Mouse (Mus musculus): ENCODE results near the gene Gja8. TPM values are rescaled to one million over a fixed set of nuclear protein-coding genes. Genes with fewer than 3 reads are reported as not detected.

The Gja8 gene
- polyA plus RNA-seq (2015; fragmentation: Nextera tagmentation; extraction: Ambion mirVana) = 0.04 TPM in 2 replicates

GRCm38 (mm10) chr3:96925920-96926319, at the start of gene Gja8:
TSS of gene Gja8 (minus strand) at chr3:96926020.
- 64% methylated on average over 6 of the region's 6 CpGs for WGBS
- H3K4me1 ChIP-seq (replicated peaks) = peaks cover 4% of the 10 kb centered on the region; the same call in 1 of the 2 replicates

DNA sequence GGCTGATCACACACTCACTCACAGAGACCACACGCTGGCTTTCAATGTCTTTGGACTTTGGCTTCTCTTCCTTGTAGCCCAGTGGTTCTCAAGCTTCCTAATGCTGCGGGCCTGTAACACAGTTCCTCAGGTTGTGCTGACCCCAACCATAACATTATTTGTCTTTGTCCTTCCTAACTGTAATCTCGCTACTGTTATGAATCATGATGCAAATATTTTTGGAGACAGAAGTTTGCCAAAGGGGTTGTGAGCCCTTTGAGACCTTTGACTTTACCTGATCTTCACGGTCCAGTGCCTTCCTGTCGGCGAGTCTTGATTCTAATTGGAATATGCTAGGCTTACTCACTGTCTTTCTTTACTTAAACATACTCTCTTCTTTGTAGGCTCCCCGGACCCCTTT, 48.6 kb upstream of the Gja8 start:
- H3K4me1 ChIP-seq (replicated peaks) = peaks cover 10% of the 10 kb centered on the region
- H3K36me3 ChIP-seq = no peaks in the 10 kb centered on the region
- H3K9ac ChIP-seq = no peak overlapping the region
- H3K27me3 ChIP-seq = no peaks in the 10 kb centered on the region
- no peak overlapping the region for H3K27ac ChIP-seq
- ATAC-seq (ENCODE audit: low FRiP score) = no peak
- no peak overlapping the region for H3K4me3 ChIP-seq
- H3K4me2 ChIP-seq = no peak overlapping the region
- WGBS = 91% methylated on average over 7 of the region's 7 CpGs
- H3K9me3 ChIP-seq = no peaks in the 10 kb centered on the region

More at GRCm38 (mm10) chr3:96925920-96926319, at the start of gene Gja8:
- Histone ChIP-seq H3K36me3 (no peaks in the 10 kb centered on the region), H3K4me3 (no peak within 1 kb of the TSS), H3K9me3 (no peaks in the 10 kb centered on the region), H3K9ac (no peak within 1 kb of the TSS), H3K4me2 (no peak within 1 kb of the TSS), H3K27ac (no peak within 1 kb of the TSS), H3K27me3 (peaks cover 3% of the 10 kb centered on the region; the same call in 1 of the 2 replicates)
- ATAC-seq (ENCODE audit: low FRiP score) = no peak

DNA sequence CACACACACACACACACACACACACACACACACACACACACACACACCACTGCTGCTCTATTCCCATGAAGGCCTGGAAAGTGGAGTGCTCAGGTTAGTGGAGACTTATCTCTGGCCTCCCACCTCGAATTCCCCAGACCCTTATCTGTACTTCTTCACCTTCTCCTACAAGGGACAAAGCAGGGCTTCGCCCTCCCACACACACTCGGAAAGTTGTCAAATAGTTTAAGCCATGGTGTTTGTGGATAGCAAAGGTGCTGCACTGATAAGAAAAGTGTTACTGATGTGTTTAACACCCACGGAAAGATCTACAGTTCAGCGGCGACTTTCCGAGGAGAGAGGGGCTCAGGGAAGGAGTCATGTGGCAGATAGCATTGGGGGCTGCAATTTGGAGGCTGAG, 45.2 kb upstream of the Gja8 start:
- no peak overlapping the region for H3K27ac ChIP-seq
- 73% methylated on average over 7 of the region's 7 CpGs for WGBS
- ATAC-seq (ENCODE audit: low FRiP score) = no peak

DNA sequence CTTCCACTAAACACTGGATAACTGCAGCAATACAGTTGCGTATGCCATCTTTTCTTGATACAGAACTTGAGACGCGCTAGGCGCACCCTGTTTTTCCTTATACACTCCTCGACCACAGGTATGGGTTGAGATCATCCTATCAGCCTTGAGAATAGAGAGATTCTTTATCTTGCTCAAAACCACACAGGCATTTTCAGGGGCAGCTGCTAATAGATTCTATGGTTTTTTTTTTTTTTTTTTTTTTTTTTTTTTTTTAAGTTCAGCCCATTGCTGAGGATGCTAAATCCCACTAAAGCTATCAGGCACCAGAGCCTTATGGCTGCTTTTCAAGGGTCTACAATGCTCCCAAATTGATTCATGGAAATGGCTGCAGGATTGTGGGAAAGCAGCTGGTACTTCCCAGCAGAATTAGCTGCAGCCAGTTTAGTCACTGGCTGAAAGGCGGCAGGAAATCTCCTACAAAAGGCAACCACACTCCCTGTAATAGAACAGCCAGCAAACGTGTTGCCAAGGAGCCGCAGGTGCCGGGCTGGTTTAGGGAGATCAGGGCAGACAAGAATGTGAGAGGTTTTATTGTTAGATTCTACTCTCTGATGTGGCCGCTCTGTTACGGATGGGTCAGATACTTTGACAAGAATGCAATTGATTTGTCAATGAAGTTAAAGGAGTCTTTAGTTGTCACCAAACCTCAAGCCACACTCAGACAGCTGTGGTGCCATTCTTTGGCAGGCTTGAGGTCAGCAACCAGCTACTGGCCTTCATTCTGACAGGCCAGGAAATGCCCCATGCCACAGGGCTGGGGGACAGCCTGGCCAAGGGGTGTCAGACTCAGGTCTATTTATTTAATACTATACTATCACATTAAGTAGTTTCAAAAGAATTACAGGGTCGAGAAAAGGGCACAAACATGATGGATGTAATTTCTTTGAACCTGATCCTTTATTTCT, 37.5 kb upstream of the Gja8 start:
- 54% methylated on average over 12 of the region's 12 CpGs for WGBS
- H3K27me3 ChIP-seq = no peaks in the 10 kb centered on the region
- H3K4me1 ChIP-seq (replicated peaks) = 0 out of 2 replicates have a peak, but pooled peaks cover 4% of the 10 kb centered on the region
- 0 out of 2 replicates have a peak, but pooled peaks have one; percentile 28 for ATAC-seq (ENCODE audit: low FRiP score)
- H3K4me2 ChIP-seq = no peak overlapping the region
- H3K9me3 ChIP-seq = no peaks in the 10 kb centered on the region
- H3K27ac ChIP-seq = no peak overlapping the region
- no peak overlapping the region for H3K4me3 ChIP-seq
- no peaks in the 10 kb centered on the region for H3K36me3 ChIP-seq
- H3K9ac ChIP-seq = no peak overlapping the region

More for the DNA sequence above, 45.2 kb upstream of the Gja8 start:
- Histone ChIP-seq H3K4me2 (no peak overlapping the region), H3K4me1 (replicated peaks) (no peaks in the 10 kb centered on the region), H3K36me3 (no peaks in the 10 kb centered on the region), H3K9ac (no peak overlapping the region), H3K4me3 (no peak overlapping the region), H3K9me3 (no peaks in the 10 kb centered on the region), H3K27me3 (no peaks in the 10 kb centered on the region)

DNA sequence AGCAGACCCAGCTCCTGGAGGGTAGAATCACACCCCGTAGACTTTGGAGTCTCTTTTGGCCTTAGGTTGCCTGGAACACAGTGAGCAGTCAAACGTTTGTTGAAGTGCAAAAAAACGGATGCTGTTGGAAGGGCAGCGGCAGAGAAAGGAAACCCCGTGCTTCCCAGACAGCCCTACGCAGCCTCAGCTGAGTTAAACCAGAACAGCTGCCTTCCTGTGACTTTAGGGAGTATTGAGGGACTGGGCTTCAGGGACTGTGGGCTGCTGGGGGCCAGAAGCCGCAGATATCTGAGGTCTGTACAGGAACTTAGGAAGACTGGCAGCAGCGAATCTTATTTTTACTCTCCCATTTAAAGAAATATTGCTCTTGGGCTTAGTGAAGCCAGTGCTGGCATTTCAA, 34.8 kb upstream of the Gja8 start:
- H3K4me2 ChIP-seq = no peak overlapping the region
- no peak for ATAC-seq (ENCODE audit: low FRiP score)
- 0 out of 2 replicates have a peak, but pooled peaks cover 4% of the 10 kb centered on the region for H3K4me1 ChIP-seq (replicated peaks)
- no peak overlapping the region for H3K9ac ChIP-seq
- 58% methylated on average over 8 of the region's 8 CpGs for WGBS
- no peak overlapping the region for H3K27ac ChIP-seq
- no peaks in the 10 kb centered on the region for H3K36me3 ChIP-seq
- H3K4me3 ChIP-seq = no peak overlapping the region
- no peaks in the 10 kb centered on the region for H3K27me3 ChIP-seq
- no peaks in the 10 kb centered on the region for H3K9me3 ChIP-seq

DNA sequence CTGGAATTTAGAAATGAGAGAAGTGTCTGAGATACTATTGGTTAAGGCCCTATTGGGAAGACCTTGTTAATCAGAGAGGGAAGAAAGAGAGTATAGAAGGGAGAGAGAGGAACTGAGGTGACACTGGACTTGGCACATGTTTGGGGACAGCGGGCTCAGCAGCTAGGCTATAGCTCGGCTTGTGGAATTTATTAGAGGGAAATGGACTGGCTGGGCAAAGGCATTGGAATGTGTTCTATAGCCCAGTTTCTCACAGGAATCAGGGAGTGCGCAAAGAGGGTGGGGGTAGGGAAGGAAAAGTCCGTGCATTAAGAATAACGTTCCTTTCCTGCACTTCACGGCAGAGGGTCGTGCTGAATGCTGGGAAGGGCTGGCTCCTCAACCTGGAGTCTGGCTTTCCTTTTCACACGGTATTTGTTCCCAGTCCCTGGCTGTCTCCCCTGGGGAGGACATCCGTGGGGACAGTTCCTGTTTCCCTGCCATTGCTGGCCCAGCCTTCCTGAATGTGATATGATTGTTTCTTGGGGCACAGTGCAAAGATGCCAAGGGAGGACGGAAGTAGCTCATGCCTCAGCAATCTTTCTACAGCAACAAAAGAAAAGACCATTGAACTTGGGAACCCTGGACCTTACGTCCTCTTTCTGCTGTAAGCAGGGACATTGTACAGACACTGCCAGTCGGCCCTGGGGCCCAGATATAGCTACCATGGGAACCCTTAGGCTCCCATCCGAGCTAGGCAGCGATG, 27.8 kb upstream of the Gja8 start:
- H3K4me2 ChIP-seq = no peak overlapping the region
- 58% methylated on average over 14 of the region's 14 CpGs for WGBS

DNA sequence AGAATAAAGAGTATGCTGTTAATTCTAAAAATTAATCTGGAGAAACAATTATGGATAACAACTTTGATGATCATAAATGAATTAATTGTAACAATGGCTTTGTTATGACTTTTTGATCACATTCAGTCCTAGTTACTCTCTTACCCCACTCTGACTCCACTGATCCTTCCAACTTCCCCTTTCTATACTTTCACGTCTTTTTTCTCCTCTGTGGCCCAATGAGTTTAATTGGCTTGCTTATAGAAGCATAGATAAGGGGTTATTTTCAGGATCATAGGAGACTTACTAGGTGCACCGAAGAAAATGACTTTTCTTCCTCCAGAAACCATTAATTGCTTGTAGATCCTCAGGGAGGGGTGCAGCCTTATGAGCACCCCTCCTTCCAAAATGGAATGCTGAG, 16.9 kb upstream of the Gja8 start:
- H3K36me3 ChIP-seq = no peaks in the 10 kb centered on the region
- H3K4me1 ChIP-seq (replicated peaks) = peaks cover 12% of the 10 kb centered on the region
- no peak overlapping the region for H3K4me3 ChIP-seq
- no peak for ATAC-seq (ENCODE audit: low FRiP score)
- H3K27me3 ChIP-seq = no peaks in the 10 kb centered on the region
- no peak overlapping the region for H3K27ac ChIP-seq
- H3K9me3 ChIP-seq = peaks cover 7% of the 10 kb centered on the region
- WGBS = 94% methylated on average over 2 of the region's 2 CpGs
- H3K4me2 ChIP-seq = no peak overlapping the region
- no peak overlapping the region for H3K9ac ChIP-seq

More for the DNA sequence above, 27.8 kb upstream of the Gja8 start:
- Histone ChIP-seq H3K4me3 (no peak overlapping the region), H3K9me3 (no peaks in the 10 kb centered on the region), H3K27ac (no peak overlapping the region), H3K36me3 (no peaks in the 10 kb centered on the region), H3K4me1 (replicated peaks) (no peaks in the 10 kb centered on the region), H3K27me3 (no peaks in the 10 kb centered on the region), H3K9ac (no peak overlapping the region)
- ATAC-seq (ENCODE audit: low FRiP score) = no peak

GRCm38 (mm10) chr3:96938738-96939137, 12.9 kb upstream of the Gja8 start:
- peaks cover 7% of the 10 kb centered on the region for H3K9me3 ChIP-seq
- H3K27me3 ChIP-seq = peaks cover 19% of the 10 kb centered on the region
- H3K4me2 ChIP-seq = peak overlapping the region; percentile 44
- peak; percentile 68 for ATAC-seq (ENCODE audit: low FRiP score)
- H3K36me3 ChIP-seq = no peaks in the 10 kb centered on the region
- H3K27ac ChIP-seq = peak overlapping the region; percentile 3; the same call in 1 of the 2 replicates
- peak overlapping the region; percentile 23 for H3K4me3 ChIP-seq
- WGBS = 7% methylated on average over 11 of the region's 11 CpGs
- H3K4me1 ChIP-seq (replicated peaks) = peaks cover 21% of the 10 kb centered on the region
- H3K9ac ChIP-seq = peak overlapping the region; percentile 5; the same call in 1 of the 2 replicates

DNA sequence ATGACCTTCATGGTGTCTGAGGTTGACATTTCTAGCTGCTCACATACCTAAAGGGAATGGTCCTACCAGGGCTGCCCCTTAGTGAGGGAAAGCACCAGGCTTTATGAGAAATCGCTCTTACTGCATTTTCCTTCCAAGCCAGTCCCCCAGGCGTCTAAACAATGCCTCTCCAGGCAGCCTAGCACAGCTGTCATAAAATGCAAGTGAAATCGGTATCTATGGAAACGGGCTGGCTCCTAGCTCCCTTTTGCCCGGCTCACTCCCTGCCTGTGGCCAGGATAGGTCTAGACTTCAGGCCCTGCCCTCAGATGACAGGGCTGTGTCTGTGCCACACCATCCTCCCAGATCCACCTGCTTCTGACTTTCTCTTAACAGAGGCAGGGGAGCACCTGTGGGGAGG, 11.8 kb upstream of the Gja8 start:
- Histone ChIP-seq H3K27ac (peak overlapping the region; percentile 35; the same call in 1 of the 2 replicates), H3K4me3 (no peak overlapping the region), H3K9me3 (no peaks in the 10 kb centered on the region), H3K36me3 (no peaks in the 10 kb centered on the region), H3K4me1 (replicated peaks) (peaks cover 21% of the 10 kb centered on the region), H3K27me3 (peaks cover 19% of the 10 kb centered on the region), H3K9ac (no peak overlapping the region), H3K4me2 (no peak overlapping the region)
- WGBS = 13% methylated on average over 5 of the region's 5 CpGs
- ATAC-seq (ENCODE audit: low FRiP score) = peak; percentile 82

GRCm38 (mm10) chr3:96936241-96936640, 10.4 kb upstream of the Gja8 start:
- Histone ChIP-seq H3K9me3 (no peaks in the 10 kb centered on the region), H3K4me2 (no peak overlapping the region), H3K27ac (no peak overlapping the region), H3K4me1 (replicated peaks) (peaks cover 24% of the 10 kb centered on the region), H3K4me3 (no peak overlapping the region), H3K27me3 (peaks cover 22% of the 10 kb centered on the region), H3K36me3 (no peaks in the 10 kb centered on the region), H3K9ac (no peak overlapping the region)
- no peak for ATAC-seq (ENCODE audit: low FRiP score)
- 9% methylated on average over 6 of the region's 6 CpGs for WGBS

- 0 out of 2 replicates have a peak overlapping the region, but pooled peaks have one; percentile 3 for H3K9ac ChIP-seq
- no peak overlapping the region for H3K27ac ChIP-seq
- no peaks in the 10 kb centered on the region for H3K36me3 ChIP-seq
- no peak overlapping the region for H3K4me3 ChIP-seq
- H3K4me2 ChIP-seq = peak overlapping the region; percentile 25; the same call in 1 of the 2 replicates
- peaks cover 25% of the 10 kb centered on the region for H3K27me3 ChIP-seq
- H3K9me3 ChIP-seq = no peaks in the 10 kb centered on the region
- peak; percentile 58; the same call in 1 of the 2 replicates for ATAC-seq (ENCODE audit: low FRiP score)
- peaks cover 10% of the 10 kb centered on the region; the same call in 1 of the 2 replicates for H3K4me1 ChIP-seq (replicated peaks)
- 16% methylated on average over 5 of the region's 5 CpGs for WGBS
Measured at GRCm38 (mm10) chr3:96931261-96931681, 5.5 kb upstream of the Gja8 start.

DNA sequence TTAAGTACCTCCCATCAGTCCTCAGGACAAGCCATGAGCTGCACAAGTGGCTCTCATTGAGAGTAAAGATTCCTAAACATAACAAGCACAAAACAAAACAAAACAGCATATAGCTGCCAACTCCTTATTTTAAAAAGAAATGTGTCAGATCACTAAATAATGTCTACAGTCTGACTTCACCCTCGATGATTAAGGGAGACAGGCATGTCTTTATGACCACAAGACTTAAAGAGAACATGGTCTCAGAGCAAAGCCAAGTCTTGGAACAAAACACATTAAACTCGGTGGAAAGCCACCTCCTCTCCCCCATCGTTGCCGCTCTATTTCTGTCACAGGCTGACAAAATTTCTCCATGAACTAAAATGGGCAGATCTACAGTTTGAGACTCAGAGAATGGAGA, 1.2 kb downstream of the Gja8 start:
- no peak for ATAC-seq (ENCODE audit: low FRiP score)
- Histone ChIP-seq H3K27ac (no peak overlapping the region), H3K9me3 (no peaks in the 10 kb centered on the region), H3K4me2 (no peak overlapping the region), H3K4me3 (no peak overlapping the region), H3K36me3 (no peaks in the 10 kb centered on the region), H3K9ac (no peak overlapping the region), H3K4me1 (replicated peaks) (no peaks in the 10 kb centered on the region), H3K27me3 (no peaks in the 10 kb centered on the region)
- WGBS = 85% methylated on average over 4 of the region's 4 CpGs

Measured in hindbrain, embryonic 13.5 days (tissue).